Mouse (Mus musculus): Measurements from ENCODE around the gene Ints3.

Ints3 gene

GRCm38 (mm10) chr3:90433381-90434020 lies at the start of gene Ints3:
Gene Ints3, minus strand, starts transcription at chr3:90433622.
- DNase-seq, result peak; percentile 100

- peak; percentile 97 to 98 for DNase-seq
Measured at GRCm38 (mm10) chr3:90475831-90476611, 42.6 kb upstream of the Ints3 start, which contains the start of gene Ilf2. Gene Ilf2, plus strand, starts transcription at chr3:90476126.

- DNase-seq, result no peak
Measured at GRCm38 (mm10) chr3:90475151-90475830, 41.9 kb upstream of the Ints3 start.

GRCm38 (mm10) chr3:90472213-90472612 lies 38.8 kb upstream of the Ints3 start:
- peak; percentile 55 to 69 for DNase-seq

- DNase-seq, result no peak
Measured at GRCm38 (mm10) chr3:90467618-90468300, 34.3 kb upstream of the Ints3 start.

- peak; percentile 72 to 76 for DNase-seq
Measured at GRCm38 (mm10) chr3:90466311-90466766, 32.9 kb upstream of the Ints3 start.

- DNase-seq, result peak; percentile 39 to 51
Measured at GRCm38 (mm10) chr3:90465686-90466310, 32.4 kb upstream of the Ints3 start, which contains the start of gene Npr1. Gene Npr1, minus strand, starts transcription at chr3:90465866.

GRCm38 (mm10) chr3:90465081-90465685 lies 31.8 kb upstream of the Ints3 start:
- peak in 1 of 2 experiments; percentile 17 for DNase-seq

GRCm38 (mm10) chr3:90464552-90465080 lies 31.2 kb upstream of the Ints3 start:
- DNase-seq, result no peak

- no peak for DNase-seq
Measured at GRCm38 (mm10) chr3:90462579-90462978, 29.2 kb upstream of the Ints3 start.

GRCm38 (mm10) chr3:90461935-90462334 lies 28.5 kb upstream of the Ints3 start:
- no peak for DNase-seq

GRCm38 (mm10) chr3:90460315-90460714 lies 26.9 kb upstream of the Ints3 start:
- no peak for DNase-seq

GRCm38 (mm10) chr3:90459727-90460126 lies 26.3 kb upstream of the Ints3 start:
- no peak for DNase-seq

GRCm38 (mm10) chr3:90454931-90455330 lies 21.5 kb upstream of the Ints3 start:
- no peak for DNase-seq

GRCm38 (mm10) chr3:90451396-90452095 lies 18.1 kb upstream of the Ints3 start:
- no peak for DNase-seq

GRCm38 (mm10) chr3:90450874-90451273 lies 17.5 kb upstream of the Ints3 start:
- DNase-seq, result no peak

GRCm38 (mm10) chr3:90448626-90449025 lies 15.2 kb upstream of the Ints3 start:
- DNase-seq, result peak in 1 of 2 experiments; percentile 17

- peak; percentile 21 to 49 for DNase-seq
Measured at GRCm38 (mm10) chr3:90447123-90447494, 13.7 kb upstream of the Ints3 start.

GRCm38 (mm10) chr3:90446389-90447122 lies 13.1 kb upstream of the Ints3 start:
- DNase-seq, result peak; percentile 80 to 91

Measured in kidney, adult 8-10 months (tissue).